Comparison of ENCODE assay signal across 8 mouse cellular contexts in the genomic region with DNA sequence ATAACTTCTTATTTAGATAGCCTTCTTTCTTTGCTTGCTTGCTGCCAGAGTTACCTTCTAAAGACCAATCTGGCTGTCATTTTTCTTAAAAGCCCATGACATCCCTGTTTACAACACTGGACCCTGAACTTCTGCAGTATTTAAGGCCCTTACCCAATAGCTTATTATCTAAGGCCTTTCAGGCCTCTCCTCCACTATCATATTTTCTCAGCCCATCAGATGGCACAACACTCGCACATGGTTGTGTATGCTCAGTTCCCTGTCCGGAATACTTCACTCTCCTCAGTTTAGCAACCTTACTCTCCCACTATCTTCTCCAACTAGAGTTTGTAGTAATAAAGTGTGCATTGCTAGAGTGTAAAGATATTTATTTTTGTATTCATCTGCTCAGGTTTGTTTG. TPM values are rescaled to one million over a fixed set of nuclear protein-coding genes. Genes with fewer than 3 reads are reported as not detected.
DNase-seq lines count a peak whose midpoint lies in the region; ATAC-seq lines count a peak whose summit lies in the region.

No protein-coding gene starts in this region.

- intact Hi-C loops in left cerebral cortex, postnatal 25 days (cut with DNase I): no loop called here

- H3K27me3 ChIP-seq in heart, embryonic 15.5 days: no peaks in the 10 kb centered on the region
- H3K27me3 ChIP-seq in embryonic facial prominence, embryonic 13.5 days: no peaks in the 10 kb centered on the region
- no peaks in the 10 kb centered on the region for H3K27me3 ChIP-seq in intestine, embryonic 15.5 days (replicated peaks)
- H3K27me3 ChIP-seq in midbrain, embryonic 16.5 days (ENCODE audit: control insufficient read depth, insufficient read depth, low read depth, low read length): no peaks in the 10 kb centered on the region

- H3K4me1 ChIP-seq in heart, embryonic 15.5 days (replicated peaks): peaks cover 21% of the 10 kb centered on the region
- peaks cover 14% of the 10 kb centered on the region for H3K4me1 ChIP-seq in embryonic facial prominence, embryonic 13.5 days
- peaks cover 12% of the 10 kb centered on the region for H3K4me1 ChIP-seq in intestine, embryonic 15.5 days (replicated peaks)
- H3K4me1 ChIP-seq in midbrain, embryonic 16.5 days (ENCODE audit: control insufficient read depth, insufficient read depth, low read length): peaks cover 26% of the 10 kb centered on the region

- peak overlapping the region; percentile 95; the same call in 1 of the 2 replicates for H3K9ac ChIP-seq in heart, embryonic 15.5 days
- H3K9ac ChIP-seq in embryonic facial prominence, embryonic 13.5 days: peak overlapping the region; percentile 98; the same call in 1 of the 2 replicates
- no peak overlapping the region for H3K9ac ChIP-seq in intestine, embryonic 15.5 days
- peak overlapping the region; percentile 30; the same call in 1 of the 2 replicates for H3K9ac ChIP-seq in midbrain, embryonic 16.5 days (ENCODE audit: low read depth, low read length)

- peaks cover 1% of the 10 kb centered on the region for H3K36me3 ChIP-seq in heart, embryonic 15.5 days
- H3K36me3 ChIP-seq in embryonic facial prominence, embryonic 13.5 days: peaks cover 10% of the 10 kb centered on the region
- no peaks in the 10 kb centered on the region for H3K36me3 ChIP-seq in intestine, embryonic 15.5 days
- peaks cover 6% of the 10 kb centered on the region; the same call in 1 of the 2 replicates for H3K36me3 ChIP-seq in midbrain, embryonic 16.5 days (ENCODE audit: control insufficient read depth, insufficient read depth, low read length)

- peak overlapping the region; percentile 93 for H3K4me3 ChIP-seq in heart, embryonic 15.5 days
- H3K4me3 ChIP-seq in embryonic facial prominence, embryonic 13.5 days: peak overlapping the region; percentile 98
- peak overlapping the region; percentile 87 for H3K4me3 ChIP-seq in intestine, embryonic 15.5 days (replicated peaks)
- H3K4me3 ChIP-seq in midbrain, embryonic 16.5 days (ENCODE audit: low read depth, low read length): peak overlapping the region; percentile 87

- 30% methylated on average over 2 of the region's 2 CpGs for WGBS in heart, embryonic 15.5 days
- WGBS in embryonic facial prominence, embryonic 13.5 days: 79% methylated on average over 2 of the region's 2 CpGs
- 58% methylated on average over 2 of the region's 2 CpGs for WGBS in intestine, embryonic 15.5 days
- WGBS in midbrain, embryonic 16.5 days: 91% methylated on average over 2 of the region's 2 CpGs

- no peak for ATAC-seq in heart, embryonic 15.5 days (replicated peaks; ENCODE audit: insufficient number of reproducible peaks, insufficient read depth, low FRiP score, low read depth)
- ATAC-seq in embryonic facial prominence, embryonic 13.5 days (ENCODE audit: insufficient number of reproducible peaks, insufficient read depth, low FRiP score, low TSS enrichment, low read depth): no peak
- ATAC-seq in intestine, embryonic 15.5 days: no peak
- no peak for ATAC-seq in midbrain, embryonic 16.5 days

- H3K9me3 ChIP-seq in heart, embryonic 15.5 days (replicated peaks): no peaks in the 10 kb centered on the region
- H3K9me3 ChIP-seq in embryonic facial prominence, embryonic 13.5 days: no peaks in the 10 kb centered on the region
- H3K9me3 ChIP-seq in intestine, embryonic 15.5 days: no peaks in the 10 kb centered on the region
- H3K9me3 ChIP-seq in midbrain, embryonic 16.5 days (replicated peaks; ENCODE audit: control insufficient read depth, low read length, poor library complexity, severe bottlenecking): no peaks in the 10 kb centered on the region

- H3K27ac ChIP-seq in heart, embryonic 15.5 days: no peak overlapping the region
- H3K27ac ChIP-seq in embryonic facial prominence, embryonic 13.5 days: no peak overlapping the region
- no peak overlapping the region for H3K27ac ChIP-seq in intestine, embryonic 15.5 days
- H3K27ac ChIP-seq in midbrain, embryonic 16.5 days (ENCODE audit: low read length): no peak overlapping the region

- no peak for DNase-seq in heart, adult 8-10 months (ENCODE audit: low spot score)
- no peak for DNase-seq in left cerebral cortex, postnatal 25 days (ENCODE audit: low spot score in 2 of 2)
- DNase-seq in retina, postnatal 1 day: no peak
- DNase-seq in right cerebral cortex, adult 18-20 months: no peak

- H3K4me2 ChIP-seq in heart, embryonic 15.5 days: peak overlapping the region; percentile 64
- H3K4me2 ChIP-seq in embryonic facial prominence, embryonic 13.5 days: peak overlapping the region; percentile 70
- H3K4me2 ChIP-seq in intestine, embryonic 15.5 days (replicated peaks): peak overlapping the region; percentile 73
- H3K4me2 ChIP-seq in midbrain, embryonic 16.5 days (ENCODE audit: low read length): peak overlapping the region; percentile 76

RNA-seq across cellular contexts. Expression of gene 4931422A03Rik, which starts 0.9 kb away (rescaled TPM):
- polyA plus RNA-seq in heart, embryonic 15.5 days (2015; fragmentation: Nextera tagmentation; extraction: Ambion mirVana): 1.8 and 3.0 TPM in 2 replicates
- total RNA-seq in heart, adult 8-10 months (2022): not detected
- 2.9 and 3.1 TPM in 2 replicates for polyA plus RNA-seq in embryonic facial prominence, embryonic 13.5 days (2015; fragmentation: Nextera tagmentation; extraction: Ambion mirVana)
- 1.4 and 1.9 TPM in 2 replicates for polyA plus RNA-seq in intestine, embryonic 15.5 days (2015; fragmentation: Nextera tagmentation; extraction: Ambion mirVana)
- polyA plus RNA-seq in midbrain, embryonic 16.5 days (2015; fragmentation: Nextera tagmentation; extraction: Ambion mirVana): 2.3 and 2.9 TPM in 2 replicates
- not detected for total RNA-seq in left cerebral cortex, postnatal 25 days (2021)

RNA-seq across cellular contexts. Expression of gene Fbxo3, which starts 1.6 kb away (rescaled TPM):
- 41.8 and 44.8 TPM in 2 replicates for polyA plus RNA-seq in heart, embryonic 15.5 days (2015; fragmentation: Nextera tagmentation; extraction: Ambion mirVana)
- total RNA-seq in heart, adult 8-10 months (2022): 10 to 100 TPM; 51.5 to 57.2 (median 52.1) TPM
- polyA plus RNA-seq in embryonic facial prominence, embryonic 13.5 days (2015; fragmentation: Nextera tagmentation; extraction: Ambion mirVana): 54.3 and 61.1 TPM in 2 replicates
- 50.9 and 51.6 TPM in 2 replicates for polyA plus RNA-seq in intestine, embryonic 15.5 days (2015; fragmentation: Nextera tagmentation; extraction: Ambion mirVana)
- polyA plus RNA-seq in midbrain, embryonic 16.5 days (2015; fragmentation: Nextera tagmentation; extraction: Ambion mirVana): 84.0 and 86.3 TPM in 2 replicates
- total RNA-seq in left cerebral cortex, postnatal 25 days (2021): 10 to 100 TPM; 59.9 to 60.0 TPM

RNA-seq across cellular contexts. Expression of gene Gm10912, which starts 36.6 kb away (rescaled TPM):
- polyA plus RNA-seq in heart, embryonic 15.5 days (2015; fragmentation: Nextera tagmentation; extraction: Ambion mirVana): 0.10 TPM in 1 of 2 replicates, not detected in the other
- under 1 TPM in 2 of 4 experiments, not detected in 2; 0.20 to 0.41 TPM for total RNA-seq in heart, adult 8-10 months (2022)
- polyA plus RNA-seq in embryonic facial prominence, embryonic 13.5 days (2015; fragmentation: Nextera tagmentation; extraction: Ambion mirVana): 0.13 TPM in 1 of 2 replicates, not detected in the other
- polyA plus RNA-seq in intestine, embryonic 15.5 days (2015; fragmentation: Nextera tagmentation; extraction: Ambion mirVana): 0.09 TPM in 1 of 2 replicates, not detected in the other
- not detected in 2 replicates for polyA plus RNA-seq in midbrain, embryonic 16.5 days (2015; fragmentation: Nextera tagmentation; extraction: Ambion mirVana)
- under 1 TPM in 1 of 2 experiments, not detected in 1; 0.34 TPM for total RNA-seq in left cerebral cortex, postnatal 25 days (2021)

RNA-seq across cellular contexts. Expression of gene Gm10799, which starts 39.3 kb away (rescaled TPM):
- not detected in 2 replicates for polyA plus RNA-seq in heart, embryonic 15.5 days (2015; fragmentation: Nextera tagmentation; extraction: Ambion mirVana)
- not detected for total RNA-seq in heart, adult 8-10 months (2022)
- not detected in 2 replicates for polyA plus RNA-seq in embryonic facial prominence, embryonic 13.5 days (2015; fragmentation: Nextera tagmentation; extraction: Ambion mirVana)
- not detected in 2 replicates for polyA plus RNA-seq in intestine, embryonic 15.5 days (2015; fragmentation: Nextera tagmentation; extraction: Ambion mirVana)
- polyA plus RNA-seq in midbrain, embryonic 16.5 days (2015; fragmentation: Nextera tagmentation; extraction: Ambion mirVana): not detected in 2 replicates
- total RNA-seq in left cerebral cortex, postnatal 25 days (2021): not detected

RNA-seq across cellular contexts. Expression of gene Cd59b, which starts 40.6 kb away (rescaled TPM):
- 4.1 and 6.2 TPM in 2 replicates for polyA plus RNA-seq in heart, embryonic 15.5 days (2015; fragmentation: Nextera tagmentation; extraction: Ambion mirVana)
- total RNA-seq in heart, adult 8-10 months (2022): 1 to 10 TPM; 2.3 to 4.7 (median 3.4) TPM
- 5.0 and 8.1 TPM in 2 replicates for polyA plus RNA-seq in embryonic facial prominence, embryonic 13.5 days (2015; fragmentation: Nextera tagmentation; extraction: Ambion mirVana)
- polyA plus RNA-seq in intestine, embryonic 15.5 days (2015; fragmentation: Nextera tagmentation; extraction: Ambion mirVana): 5.9 and 6.7 TPM in 2 replicates
- polyA plus RNA-seq in midbrain, embryonic 16.5 days (2015; fragmentation: Nextera tagmentation; extraction: Ambion mirVana): 1.4 and 2.8 TPM in 2 replicates
- total RNA-seq in left cerebral cortex, postnatal 25 days (2021): under 1 TPM in 1 of 2 experiments, not detected in 1; 0.78 TPM
